In genomic region chr14:101595301-101596080, GRCm38 (mm10) we compare ENCODE assay signal across 30 mouse cellular contexts. TPM values are rescaled to one million over a fixed set of nuclear protein-coding genes. Genes with fewer than 3 reads are reported as not detected.
DNase-seq lines count a peak whose midpoint lies in the region; ATAC-seq and TF ChIP-seq lines count a peak whose summit lies in the region.
"Had no signal": no experiment of that assay in that cellular context is flagged by ENCODE, and none has a peak within 500 bp of the region (broad histone marks: within the 10 kb centered on the region; RNA-seq: fewer than 3 reads in every experiment).

No protein-coding gene starts in this region.

- no peak for DNase-seq in heart, postnatal 10 days
- DNase-seq in kidney, adult 2 months: peak; percentile 21
- DNase-seq in 3T3-L1 (ENCODE audit: low read depth, low spot score) (peak; percentile 65), NIH3T3 (ENCODE audit: low read depth) (peak; percentile 43)
- DNase-seq in gastrocnemius, postnatal 25 days: no peak
- no peak for DNase-seq in neural tube, embryonic 10.5 days (ENCODE audit: extremely low spot score, low spot score)
- DNase-seq: cerebellum, adult 2 months; cerebellum, postnatal 14 days; forebrain, postnatal 0 days; kidney, adult 18-20 months; right cerebral cortex, postnatal 4 days; thymus, adult 18-20 months; thymus, postnatal 4 days had no signal

- H3K27ac ChIP-seq in heart, embryonic 11.5 days (ENCODE audit: low read depth, low read length): no peak overlapping the region
- no peak overlapping the region for H3K27ac ChIP-seq in kidney, adult 2 months (ENCODE audit: insufficient read depth, low read depth, low read length)
- H3K27ac ChIP-seq in kidney, embryonic 14.5 days (ENCODE audit: low read depth, low read length): no peak overlapping the region
- H3K27ac ChIP-seq: forebrain, embryonic 12.5 days; hindbrain, embryonic 14.5 days; kidney, postnatal 0 days; layer of hippocampus, adult 2 months; left cerebral cortex, adult 2 months; limb, embryonic 13.5 days; lung, embryonic 15.5 days; neural tube, embryonic 12.5 days; stomach, postnatal 0 days had no signal

- H3K4me3 ChIP-seq in heart, embryonic 11.5 days (ENCODE audit: low read depth, low read length): no peak overlapping the region
- H3K4me3 ChIP-seq in kidney, adult 2 months (ENCODE audit: insufficient read depth, low read depth, low read length): no peak overlapping the region
- H3K4me3 ChIP-seq in kidney, embryonic 14.5 days (ENCODE audit: low read length): no peak overlapping the region
- H3K4me3 ChIP-seq: erythroblast, embryonic 14.5 days; forebrain, embryonic 12.5 days; heart, embryonic 12.5 days; layer of hippocampus, adult 2 months; left cerebral cortex, adult 2 months; limb, embryonic 13.5 days; lung, embryonic 15.5 days; neural tube, embryonic 12.5 days had no signal

- 0 out of 2 replicates have a peak, but pooled peaks have one; percentile 26 for ATAC-seq in heart, embryonic 11.5 days (replicated peaks; ENCODE audit: insufficient number of reproducible peaks, low FRiP score, low TSS enrichment)
- ATAC-seq in kidney, embryonic 14.5 days (ENCODE audit: low FRiP score, low TSS enrichment): no peak
- ATAC-seq: forebrain, postnatal 0 days; midbrain, embryonic 16.5 days had no signal

- H3K9ac ChIP-seq in heart, embryonic 11.5 days (ENCODE audit: low read depth, low read length): no peak overlapping the region
- H3K9ac ChIP-seq in kidney, embryonic 14.5 days (ENCODE audit: low read depth, low read length): no peak overlapping the region
- H3K9ac ChIP-seq: forebrain, embryonic 12.5 days; forebrain, postnatal 0 days; heart, embryonic 12.5 days; hindbrain, embryonic 14.5 days; limb, embryonic 13.5 days; lung, embryonic 15.5 days; neural tube, embryonic 12.5 days had no signal

- no peak for TF ChIP-seq CTCF in kidney, adult 2 months (conservative IDR thresholded peaks at IDR 0.05; ENCODE audit: insufficient read depth, insufficient read length, low read depth, low read length)

- TF ChIP-seq POLR2A in kidney, adult 2 months (IDR thresholded peaks at IDR 0.05; ENCODE audit: low read depth, low read length): no peak

- no peak overlapping the region for H3K4me2 ChIP-seq in heart, embryonic 11.5 days
- no peak overlapping the region for H3K4me2 ChIP-seq in kidney, embryonic 14.5 days (replicated peaks; ENCODE audit: low read depth, low read length)
- H3K4me2 ChIP-seq: forebrain, embryonic 12.5 days; heart, embryonic 12.5 days; hindbrain, embryonic 14.5 days; limb, embryonic 13.5 days; liver, embryonic 11.5 days; lung, embryonic 15.5 days; midbrain, embryonic 11.5 days; neural tube, embryonic 12.5 days had no signal

- no peaks in the 10 kb centered on the region for H3K36me3 ChIP-seq in heart, embryonic 11.5 days (ENCODE audit: control insufficient read depth, insufficient read depth, low read length)
- no peaks in the 10 kb centered on the region for H3K36me3 ChIP-seq in kidney, adult 2 months (ENCODE audit: control insufficient read depth, insufficient read depth, low read length)
- H3K36me3 ChIP-seq in kidney, embryonic 14.5 days (ENCODE audit: control insufficient read depth, insufficient read depth, low read length): no peaks in the 10 kb centered on the region
- H3K36me3 ChIP-seq: forebrain, embryonic 12.5 days; G1E; limb, embryonic 13.5 days; lung, embryonic 15.5 days; neural tube, embryonic 12.5 days had no signal

- H3K27me3 ChIP-seq in heart, embryonic 11.5 days (ENCODE audit: control insufficient read depth, insufficient read depth, low read length): no peaks in the 10 kb centered on the region
- H3K27me3 ChIP-seq in kidney, adult 2 months (replicated peaks; ENCODE audit: control insufficient read depth, insufficient read depth, low read length): no peaks in the 10 kb centered on the region
- H3K27me3 ChIP-seq in kidney, embryonic 14.5 days (ENCODE audit: control insufficient read depth, insufficient read depth, low read length): no peaks in the 10 kb centered on the region
- H3K27me3 ChIP-seq: forebrain, embryonic 12.5 days; heart, embryonic 12.5 days; limb, embryonic 13.5 days; lung, embryonic 15.5 days; neural tube, embryonic 12.5 days had no signal

- intact Hi-C loops in heart, postnatal 10 days (cut with DNase I): no loop called here

- no peaks in the 10 kb centered on the region for H3K4me1 ChIP-seq in heart, embryonic 11.5 days (ENCODE audit: control insufficient read depth, insufficient read depth, low read length)
- no peaks in the 10 kb centered on the region for H3K4me1 ChIP-seq in kidney, adult 2 months (ENCODE audit: control insufficient read depth, insufficient read depth, low read length)
- H3K4me1 ChIP-seq in kidney, embryonic 14.5 days (ENCODE audit: control insufficient read depth, insufficient read depth, low read length): no peaks in the 10 kb centered on the region
- H3K4me1 ChIP-seq: forebrain, embryonic 12.5 days; limb, embryonic 13.5 days; lung, embryonic 15.5 days; neural tube, embryonic 12.5 days had no signal

- WGBS in heart, embryonic 11.5 days (ENCODE audit: insufficient replicate concordance): 81% methylated on average over 13 of the region's 13 CpGs
- WGBS in kidney, adult 2 months: 87% methylated on average over 13 of the region's 13 CpGs
- 91% methylated on average over 13 of the region's 13 CpGs for WGBS in kidney, embryonic 14.5 days

- H3K9me3 ChIP-seq in heart, embryonic 11.5 days (replicated peaks; ENCODE audit: control insufficient read depth, low read length): no peaks in the 10 kb centered on the region
- no peaks in the 10 kb centered on the region for H3K9me3 ChIP-seq in kidney, embryonic 14.5 days (ENCODE audit: control insufficient read depth, low read length)
- H3K9me3 ChIP-seq: forebrain, embryonic 12.5 days; heart, embryonic 12.5 days; limb, embryonic 13.5 days; lung, embryonic 15.5 days; neural tube, embryonic 12.5 days had no signal

RNA-seq across cellular contexts. Expression of gene Tbc1d4, which starts 13.5 kb away (rescaled TPM):
- 15.0 and 16.3 TPM in 2 replicates for polyA plus RNA-seq in heart, embryonic 11.5 days (2014; fragmentation: Nextera tagmentation; extraction: Ambion mirVana)
- 10 to 100 TPM; 34.7 to 39.6 TPM for total RNA-seq in heart, postnatal 10 days (2021)
- polyA plus RNA-seq in kidney, adult 2 months (2012; rRNA removed): 7.4 and 8.9 TPM in 2 replicates
- polyA plus RNA-seq in kidney, embryonic 14.5 days (2014; fragmentation: Nextera tagmentation; extraction: Ambion mirVana): 12.4 and 16.8 TPM in 2 replicates
- total RNA-seq in gastrocnemius, postnatal 25 days (2021): 10 to 100 TPM; 19.3 to 23.8 TPM
- polyA plus RNA-seq: G1E had no signal

RNA-seq across cellular contexts. Expression of gene Commd6, which starts 45.0 kb away (rescaled TPM):
- polyA plus RNA-seq in heart, embryonic 11.5 days (2014; fragmentation: Nextera tagmentation; extraction: Ambion mirVana): 81.7 and 91.3 TPM in 2 replicates
- 10 to 100 TPM; 32.4 to 35.6 TPM for total RNA-seq in heart, postnatal 10 days (2021)
- 40.6 and 48.6 TPM in 2 replicates for polyA plus RNA-seq in kidney, adult 2 months (2012; rRNA removed)
- polyA plus RNA-seq in kidney, embryonic 14.5 days (2014; fragmentation: Nextera tagmentation; extraction: Ambion mirVana): 102 and 108 TPM in 2 replicates
- 10 to 100 TPM; 12.7 to 14.8 TPM for total RNA-seq in gastrocnemius, postnatal 25 days (2021)

RNA-seq across cellular contexts. Expression of gene Uchl3, which starts 58.3 kb away (rescaled TPM):
- polyA plus RNA-seq in heart, embryonic 11.5 days (2014; fragmentation: Nextera tagmentation; extraction: Ambion mirVana): 112 and 116 TPM in 2 replicates
- 10 to 100 TPM; 29.9 to 32.9 TPM for total RNA-seq in heart, postnatal 10 days (2021)
- 17.7 and 20.3 TPM in 2 replicates for polyA plus RNA-seq in kidney, adult 2 months (2012; rRNA removed)
- polyA plus RNA-seq in kidney, embryonic 14.5 days (2014; fragmentation: Nextera tagmentation; extraction: Ambion mirVana): 173 and 219 TPM in 2 replicates
- 10 to 100 TPM; 25.3 to 27.1 TPM for total RNA-seq in gastrocnemius, postnatal 25 days (2021)

Comparison
In these comparisons a context has a peak if more than half of its experiments do, and no peak if none do; other contexts are left out.
1. DNase-seq: peak in kidney, adult 2 months (single experiment), 3T3-L1 (single experiment) and NIH3T3 (single experiment); none in heart, postnatal 10 days (0 of 2), gastrocnemius, postnatal 25 days (single experiment) and neural tube, embryonic 10.5 days (single experiment).